Mouse (Mus musculus) adrenal gland, postnatal 25 days (tissue): ENCODE measurements around the gene Zbtb7b. TPM values are rescaled to one million over a fixed set of nuclear protein-coding genes. Genes with fewer than 3 reads are reported as not detected.
A peak's percentile ranks its signal among the peaks of the same experiment; 100 is the strongest.

Source experiments
- DNase-seq: peaks from one replicate; pipeline ENCODE4 v3.0.0; 2021; ENCODE audit warnings: mixed read lengths
- total RNA-seq: library from RNA; stranded (reverse); gene quantifications from 2 replicates; pipeline ENCODE4 v1.2.3, GENCODE M21; 2021

The Zbtb7b gene
- total RNA-seq, 1 experiment from 2014 or later: 98.2 TPM

- DNase-seq: no peak
Observed at GRCm38 (mm10) chr3:89337062-89337720, 57.4 kb downstream of the Zbtb7b start.

GRCm38 (mm10) chr3:89336529-89336928, 58.0 kb downstream of the Zbtb7b start:
- no peak for DNase-seq

- DNase-seq: no peak
Observed at GRCm38 (mm10) chr3:89333053-89333452, 61.5 kb downstream of the Zbtb7b start.

- DNase-seq: no peak
Observed at GRCm38 (mm10) chr3:89332476-89332875, 62.1 kb downstream of the Zbtb7b start.

- no peak for DNase-seq
Observed at GRCm38 (mm10) chr3:89332013-89332412, 62.6 kb downstream of the Zbtb7b start.

- no peak for DNase-seq
Observed at GRCm38 (mm10) chr3:89331561-89331960, 63.0 kb downstream of the Zbtb7b start.

- peak; percentile 59 for DNase-seq
Observed at GRCm38 (mm10) chr3:89330948-89331347, 63.6 kb downstream of the Zbtb7b start.

- no peak for DNase-seq
Observed at GRCm38 (mm10) chr3:89330346-89330745, 64.2 kb downstream of the Zbtb7b start.

GRCm38 (mm10) chr3:89328623-89329022, 66.0 kb downstream of the Zbtb7b start:
- DNase-seq: no peak

Other genes with a start within 250 kb of the Zbtb7b start
- 9.3 and 17.7 TPM in 2 replicates for gene Hcn3, start 234.6 kb downstream of the Zbtb7b start, total RNA-seq
- 98.4 and 103 TPM in 2 replicates for gene Clk2, start 230.0 kb downstream of the Zbtb7b start, total RNA-seq
- gene Scamp3, start 217.3 kb downstream of the Zbtb7b start, total RNA-seq: 98.4 and 112 TPM in 2 replicates
- 17.1 and 23.7 TPM in 2 replicates for gene Fam189b, start 211.6 kb downstream of the Zbtb7b start, total RNA-seq
- 72.4 and 79.0 TPM in 2 replicates for gene Gba, start 191.8 kb downstream of the Zbtb7b start, total RNA-seq
- gene Thbs3, start 179.6 kb downstream of the Zbtb7b start, total RNA-seq: 6.1 and 8.7 TPM in 2 replicates
- gene Mtx1, start 167.7 kb downstream of the Zbtb7b start, total RNA-seq: 143 and 154 TPM in 2 replicates
- gene Muc1, start 165.7 kb downstream of the Zbtb7b start, total RNA-seq: not detected in 2 replicates
- 126 and 127 TPM in 2 replicates for gene Krtcap2, start 148.8 kb downstream of the Zbtb7b start, total RNA-seq
- gene Trim46, start 148.5 kb downstream of the Zbtb7b start, total RNA-seq: 2.6 and 3.2 TPM in 2 replicates
- 106 and 137 TPM in 2 replicates for gene Dpm3, start 135.4 kb downstream of the Zbtb7b start, total RNA-seq
- gene Slc50a1, start 124.2 kb downstream of the Zbtb7b start, total RNA-seq: 44.7 and 51.4 TPM in 2 replicates
- gene Efna1, start 113.6 kb downstream of the Zbtb7b start, total RNA-seq: 11.6 and 17.2 TPM in 2 replicates
- 0.27 TPM in 1 of 2 replicates, not detected in the other for gene Efna3, start 71.8 kb downstream of the Zbtb7b start, total RNA-seq
- gene Efna4, start 56.7 kb downstream of the Zbtb7b start, total RNA-seq: 1.7 TPM in 1 of 2 replicates, not detected in the other
- 50.4 and 65.1 TPM in 2 replicates for gene Adam15, start 44.8 kb downstream of the Zbtb7b start, total RNA-seq
- gene Dcst2, start 32.8 kb downstream of the Zbtb7b start, total RNA-seq: 0.38 and 0.76 TPM in 2 replicates
- gene Dcst1, start 29.5 kb downstream of the Zbtb7b start, total RNA-seq: 0.55 TPM in 1 of 2 replicates, not detected in the other
- gene Lenep, start 8.0 kb upstream of the Zbtb7b start, total RNA-seq: 3.1 TPM in 1 of 2 replicates, not detected in the other
- 34.7 and 35.4 TPM in 2 replicates for gene Flad1, start 17.1 kb upstream of the Zbtb7b start, total RNA-seq
- gene Cks1b, start 23.6 kb upstream of the Zbtb7b start, total RNA-seq: 24.8 and 26.2 TPM in 2 replicates
- 74.4 and 101 TPM in 2 replicates for gene Shc1, start 23.7 kb upstream of the Zbtb7b start, total RNA-seq
- gene Pygo2, start 35.4 kb upstream of the Zbtb7b start, total RNA-seq: 38.6 and 46.8 TPM in 2 replicates
- 37.9 and 51.1 TPM in 2 replicates for gene Pbxip1, start 41.9 kb upstream of the Zbtb7b start, total RNA-seq
- gene Pmvk, start 59.8 kb upstream of the Zbtb7b start, total RNA-seq: 31.7 and 53.8 TPM in 2 replicates
- gene Kcnn3, start 125.4 kb upstream of the Zbtb7b start, total RNA-seq: 4.1 and 5.5 TPM in 2 replicates